Mouse (Mus musculus) embryonic facial prominence, embryonic 14.5 days (tissue): ENCODE results near the gene Gm29094. TPM values are rescaled to one million over a fixed set of nuclear protein-coding genes. Genes with fewer than 3 reads are reported as not detected.

Experiments used
- ATAC-seq: fragments of 200-750 bp; cut with Nextera tagmentation; 2 replicates; pipeline ENCODE4 v1.8.0; 2017; ENCODE audit warnings: low read depth, moderate number of reproducible peaks, moderate TSS enrichment
- DNase-seq: peaks from one replicate; pipeline ENCODE4 v3.0.0-alpha.2; 2015; ENCODE audit warnings: low spot score
- H3K27ac ChIP-seq: fragments of 300-500 bp; sonication (generic); replicated peaks from 2 replicates; pipeline ENCODE4 v1.5.1; 2014; ENCODE audit warnings: low read depth, mild to moderate bottlenecking, low read length, moderate library complexity
- H3K27me3 ChIP-seq: fragments of 300-500 bp; sonication (generic); replicated peaks from 2 replicates; pipeline ENCODE4 v1.6.1; 2014; ENCODE audit warnings: low read length; ENCODE audit not compliant: control insufficient read depth, insufficient read depth
- H3K36me3 ChIP-seq: fragments of 300-500 bp; sonication (generic); 2 replicates; pipeline ENCODE4 v1.6.1; 2014; ENCODE audit warnings: low read length, mixed read lengths; ENCODE audit not compliant: control insufficient read depth, insufficient read depth
- H3K4me1 ChIP-seq: fragments of 300-500 bp; sonication (generic); 2 replicates; pipeline ENCODE4 v1.6.1; 2014; ENCODE audit warnings: antibody characterized with exemption, low read length; ENCODE audit not compliant: control insufficient read depth, insufficient read depth
- H3K4me2 ChIP-seq: fragments of 300-500 bp; sonication (generic); 2 replicates; pipeline ENCODE4 v1.6.1; 2014; ENCODE audit warnings: low read depth, mild to moderate bottlenecking, low read length, moderate library complexity, mixed read lengths
- H3K4me3 ChIP-seq: fragments of 300-500 bp; sonication (generic); 2 replicates; pipeline ENCODE4 v1.5.1; 2014; ENCODE audit warnings: low read depth, mild to moderate bottlenecking, low read length
- H3K9ac ChIP-seq: fragments of 300-500 bp; sonication (generic); 2 replicates; pipeline ENCODE4 v1.6.1; 2014; ENCODE audit warnings: low read depth, mild to moderate bottlenecking, low read length, moderate library complexity, mixed read lengths
- H3K9me3 ChIP-seq: fragments of 300-500 bp; sonication (generic); 2 replicates; pipeline ENCODE4 v1.6.1; 2016; ENCODE audit warnings: low read length; ENCODE audit not compliant: control insufficient read depth
- WGBS: fragments of 180-500 bp; shearing (Covaris S2); extraction: QIAGEN DNeasy Blood & Tissue Kit; methylation state at CpG from one replicate; pipeline ENCODE4 v1.1.7; 2014; 5-methylcytosine and 5-hydroxymethylcytosine counted together
- polyA plus RNA-seq: library from polyadenylated mRNA; unstranded; fragments of >200 nt; fragmentation: Nextera tagmentation; extraction: Ambion mirVana; gene quantifications from 2 replicates; pipeline ENCODE4 v1.2.1, GENCODE M21; 2014

The Gm29094 gene
- polyA plus RNA-seq, 1 experiment from 2014 or later, result not detected

GRCm38 (mm10) chr9:89264571-89264970 is 65.4 kb downstream of the Gm29094 start:
- no peaks in the 10 kb centered on the region for H3K36me3 ChIP-seq
- ATAC-seq (no peak), DNase-seq (no peak)
- H3K4me3 ChIP-seq, result no peak overlapping the region
- no peak overlapping the region for H3K4me2 ChIP-seq
- H3K9me3 ChIP-seq, result no peaks in the 10 kb centered on the region
- no peak overlapping the region for H3K27ac ChIP-seq
- no peak overlapping the region for H3K9ac ChIP-seq
- no peaks in the 10 kb centered on the region for H3K4me1 ChIP-seq
- WGBS, result 90% methylated on average over 1 of the region's 1 CpGs
- H3K27me3 ChIP-seq, result no peaks in the 10 kb centered on the region

Other genes with a start within 250 kb of the Gm29094 start
- 1.1 and 1.2 TPM in 2 replicates for gene Bcl2a1a, start 242.5 kb upstream of the Gm29094 start, polyA plus RNA-seq
- gene Trim43b, start 106.5 kb upstream of the Gm29094 start, polyA plus RNA-seq, result not detected in 2 replicates
- 2.2 and 2.5 TPM in 2 replicates for gene Bcl2a1b, start 170 bp upstream of the Gm29094 start, polyA plus RNA-seq
- gene Mthfs, start 11.3 kb downstream of the Gm29094 start, polyA plus RNA-seq, result 22.3 and 25.7 TPM in 2 replicates